Mouse (Mus musculus) right cerebral cortex, postnatal 36 days (tissue): ENCODE measurements around the gene Olfr318.
"Not testable (repeated sequence)": the region's sequence is repeated elsewhere in the genome, so short reads cannot be mapped to it uniquely, and the experiment has no call there.

ENCODE experiments used
- DNase-seq, 2 experiments: peaks; one replicate each; pipeline ENCODE4 v3.0.0; 2022; ENCODE audit warnings: low spot score in 2 of 2, mixed read lengths in 1 of 2

Gene Olfr318

GRCm38 (mm10) chr11:58723914-58724313 is at the start of gene Olfr318:
Gene Olfr318 (minus strand): TSS chr11:58724014.
- DNase-seq = no peak

- DNase-seq = no peak
Observed at GRCm38 (mm10) chr11:58772888-58773287, 49.1 kb upstream of the Olfr318 start, which contains the start of gene Olfr315. Gene Olfr315 (plus strand): TSS chr11:58773188.

GRCm38 (mm10) chr11:58752434-58752833 is 28.6 kb upstream of the Olfr318 start, which contains the start of gene Olfr316:
Gene Olfr316 (plus strand): TSS chr11:58752734.
- no peak for DNase-seq

GRCm38 (mm10) chr11:58751096-58751495 is 27.3 kb upstream of the Olfr318 start:
- DNase-seq = peak; percentile 50 to 62

- DNase-seq = no peak
Observed at GRCm38 (mm10) chr11:58738792-58739262, 15.0 kb upstream of the Olfr318 start, which contains the start of gene Olfr317. Gene Olfr317 (minus strand): TSS chr11:58739212.

GRCm38 (mm10) chr11:58733372-58733771 is 9.6 kb upstream of the Olfr318 start:
- peak; percentile 20 to 40 for DNase-seq

GRCm38 (mm10) chr11:58727896-58728650 is 4.3 kb upstream of the Olfr318 start:
- DNase-seq = not testable (repeated sequence)

GRCm38 (mm10) chr11:58719701-58720100 is 4.1 kb downstream of the Olfr318 start:
- no peak for DNase-seq

GRCm38 (mm10) chr11:58717723-58718122 is 6.1 kb downstream of the Olfr318 start:
- not testable (repeated sequence) for DNase-seq

GRCm38 (mm10) chr11:58709086-58709485 is 14.7 kb downstream of the Olfr318 start:
- DNase-seq = no peak

GRCm38 (mm10) chr11:58698862-58699261 is 25.0 kb downstream of the Olfr318 start, which contains the start of gene Olfr319:
Gene Olfr319 (plus strand): TSS chr11:58699162.
- DNase-seq = no peak

GRCm38 (mm10) chr11:58680799-58681198 is 43.0 kb downstream of the Olfr318 start, which contains the start of gene Olfr320:
Gene Olfr320 (plus strand): TSS chr11:58681099.
- DNase-seq = no peak

- DNase-seq = no peak
Observed at GRCm38 (mm10) chr11:58671825-58672224, 52.0 kb downstream of the Olfr318 start.

- no peak for DNase-seq
Observed at GRCm38 (mm10) chr11:58669252-58669651, 54.6 kb downstream of the Olfr318 start.
